Mouse (Mus musculus) kidney, postnatal 36 days (tissue): ENCODE results near the gene Nfe2l2.

Source experiments
- DNase-seq, 2 experiments: peaks; one replicate each; pipeline ENCODE4 v3.0.0; 2021 to 2022; ENCODE audit warnings: mixed read lengths in 2 of 2

Gene Nfe2l2

GRCm38 (mm10) chr2:75684526-75684925 lies 19.9 kb downstream of the Nfe2l2 start:
- DNase-seq, result peak; percentile 50 to 56

- peak; percentile 76 to 84 for DNase-seq
Measured at GRCm38 (mm10) chr2:75682978-75683709, 21.3 kb downstream of the Nfe2l2 start.

- DNase-seq, result peak; percentile 69 to 72
Measured at GRCm38 (mm10) chr2:75681439-75681838, 23.0 kb downstream of the Nfe2l2 start.

GRCm38 (mm10) chr2:75679947-75680346 lies 24.5 kb downstream of the Nfe2l2 start:
- DNase-seq, result peak in 1 of 2 experiments; percentile 0

- DNase-seq, result no peak
Measured at GRCm38 (mm10) chr2:75676567-75676966, 27.9 kb downstream of the Nfe2l2 start.

GRCm38 (mm10) chr2:75672561-75672960 lies 31.9 kb downstream of the Nfe2l2 start:
- no peak for DNase-seq

GRCm38 (mm10) chr2:75671337-75671660 lies 33.1 kb downstream of the Nfe2l2 start:
- no peak for DNase-seq

GRCm38 (mm10) chr2:75670446-75671336 lies 33.8 kb downstream of the Nfe2l2 start:
- DNase-seq, result no peak

- DNase-seq, result no peak
Measured at GRCm38 (mm10) chr2:75669491-75670445, 34.7 kb downstream of the Nfe2l2 start.

GRCm38 (mm10) chr2:75661106-75661505 lies 43.3 kb downstream of the Nfe2l2 start:
- no peak for DNase-seq

GRCm38 (mm10) chr2:75660255-75660948 lies 44.0 kb downstream of the Nfe2l2 start:
- no peak for DNase-seq

- DNase-seq, result peak; percentile 95 to 99
Measured at GRCm38 (mm10) chr2:75659629-75659960, 44.8 kb downstream of the Nfe2l2 start.

- peak; percentile 98 to 99 for DNase-seq
Measured at GRCm38 (mm10) chr2:75658727-75659628, 45.5 kb downstream of the Nfe2l2 start, which contains the start of gene Hnrnpa3. Gene Hnrnpa3, plus strand, starts transcription at chr2:75659261.

- DNase-seq, result peak; percentile 44 to 55
Measured at GRCm38 (mm10) chr2:75657907-75658691, 46.3 kb downstream of the Nfe2l2 start.

- no peak for DNase-seq
Measured at GRCm38 (mm10) chr2:75656924-75657323, 47.5 kb downstream of the Nfe2l2 start.

GRCm38 (mm10) chr2:75654679-75655078 lies 49.8 kb downstream of the Nfe2l2 start:
- no peak for DNase-seq

- no peak for DNase-seq
Measured at GRCm38 (mm10) chr2:75653150-75653549, 51.3 kb downstream of the Nfe2l2 start.

- DNase-seq, result no peak
Measured at GRCm38 (mm10) chr2:75650437-75650836, 54.0 kb downstream of the Nfe2l2 start.

- DNase-seq, result no peak
Measured at GRCm38 (mm10) chr2:75645251-75645650, 59.2 kb downstream of the Nfe2l2 start.

- no peak for DNase-seq
Measured at GRCm38 (mm10) chr2:75643950-75644349, 60.5 kb downstream of the Nfe2l2 start.
